Mouse (Mus musculus): ENCODE results near the gene Pik3r6.

Pik3r6 gene

GRCm38 (mm10) chr11:68502902-68503629 is at the start of gene Pik3r6:
Gene Pik3r6, plus strand, starts transcription at chr11:68503019.
- DNase-seq (ENCODE audit: low read depth, low spot score) = no peak

DNA sequence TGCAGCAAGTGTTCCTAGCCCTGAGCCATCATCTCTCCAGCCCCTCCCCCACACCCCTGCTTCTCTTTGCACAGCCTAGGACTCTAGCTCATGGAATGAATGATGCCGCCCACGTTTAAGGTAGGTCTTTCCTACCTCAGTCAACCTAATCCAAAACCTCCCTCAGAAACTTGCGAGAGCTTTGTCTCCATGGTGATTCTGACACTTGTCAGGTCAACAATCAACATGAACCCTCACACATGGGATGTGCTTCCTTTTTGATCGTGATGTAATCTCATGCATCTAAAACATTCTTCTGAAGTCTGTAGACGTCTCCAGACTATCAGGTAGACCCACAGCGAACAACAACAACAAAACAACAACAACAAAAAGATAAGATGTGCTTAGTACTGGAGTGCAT is 49.5 kb upstream of the Pik3r6 start:
- no peak for DNase-seq (ENCODE audit: low read depth, low spot score)

DNA sequence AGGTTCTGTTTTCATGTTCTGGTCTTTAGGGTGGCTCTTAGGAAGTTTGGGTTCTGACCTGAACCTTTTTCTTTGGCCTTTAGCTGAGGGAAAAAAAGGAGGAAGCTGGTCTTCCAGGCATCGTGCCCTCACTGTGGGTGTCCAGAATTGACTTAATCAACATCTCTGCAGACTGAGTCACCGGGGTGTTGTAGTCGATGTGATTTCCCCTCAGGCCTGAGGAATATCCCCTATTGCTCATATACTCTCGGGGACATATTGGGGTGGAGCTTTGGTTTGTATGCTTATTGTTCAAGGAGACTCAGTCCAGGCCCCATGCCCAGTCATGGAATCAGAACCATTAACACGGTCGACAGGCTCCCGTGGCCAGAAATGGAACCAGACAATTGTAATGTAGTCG is 44.7 kb upstream of the Pik3r6 start:
- no peak for DNase-seq (ENCODE audit: low read depth, low spot score)

GRCm38 (mm10) chr11:68459021-68459420 is 43.8 kb upstream of the Pik3r6 start:
- DNase-seq (ENCODE audit: low read depth, low spot score) = no peak

- no peak for DNase-seq (ENCODE audit: low read depth, low spot score)
Observed at GRCm38 (mm10) chr11:68459486-68459885, 43.3 kb upstream of the Pik3r6 start.

- no peak for DNase-seq (ENCODE audit: low read depth, low spot score)
Observed at GRCm38 (mm10) chr11:68462716-68463115, 40.1 kb upstream of the Pik3r6 start.

- no peak for DNase-seq (ENCODE audit: low read depth, low spot score)
Observed at GRCm38 (mm10) chr11:68464260-68464659, 38.6 kb upstream of the Pik3r6 start.

GRCm38 (mm10) chr11:68465090-68465489 is 37.7 kb upstream of the Pik3r6 start:
- DNase-seq (ENCODE audit: low read depth, low spot score) = no peak

GRCm38 (mm10) chr11:68467441-68467840 is 35.4 kb upstream of the Pik3r6 start:
- DNase-seq (ENCODE audit: low read depth, low spot score) = no peak

DNA sequence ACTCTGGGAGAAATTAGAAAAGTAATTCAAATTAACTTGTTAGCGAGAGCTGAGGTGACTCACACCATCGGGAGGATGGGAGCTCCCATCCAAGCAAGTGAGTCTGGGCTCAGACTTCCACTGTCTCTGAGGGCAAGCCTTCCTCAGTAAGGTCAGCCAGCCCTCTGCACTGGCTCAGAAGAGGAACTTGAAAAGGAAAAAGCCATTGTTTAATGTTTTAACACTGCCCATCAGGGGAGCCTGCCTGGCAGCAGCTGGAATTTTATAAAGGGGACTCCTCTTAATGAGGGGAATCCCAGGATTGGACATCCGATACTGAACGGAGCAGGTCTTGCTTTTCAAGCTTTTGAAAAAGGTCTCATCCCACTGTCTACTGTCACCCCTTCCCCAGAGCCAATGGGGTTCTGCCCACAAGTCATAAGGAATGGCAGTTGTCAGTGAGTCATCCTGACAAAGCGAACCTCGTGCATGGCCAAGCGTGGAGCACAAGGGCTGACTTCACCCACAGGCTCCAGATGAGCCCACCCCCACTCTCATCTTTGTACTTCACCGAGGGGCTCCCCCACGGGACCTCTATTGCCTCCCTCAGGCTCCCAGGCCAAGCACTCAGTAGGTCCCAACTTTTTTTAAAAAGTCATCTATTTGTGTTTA is 34.7 kb upstream of the Pik3r6 start:
- no peak for DNase-seq (ENCODE audit: low read depth, low spot score)

DNA sequence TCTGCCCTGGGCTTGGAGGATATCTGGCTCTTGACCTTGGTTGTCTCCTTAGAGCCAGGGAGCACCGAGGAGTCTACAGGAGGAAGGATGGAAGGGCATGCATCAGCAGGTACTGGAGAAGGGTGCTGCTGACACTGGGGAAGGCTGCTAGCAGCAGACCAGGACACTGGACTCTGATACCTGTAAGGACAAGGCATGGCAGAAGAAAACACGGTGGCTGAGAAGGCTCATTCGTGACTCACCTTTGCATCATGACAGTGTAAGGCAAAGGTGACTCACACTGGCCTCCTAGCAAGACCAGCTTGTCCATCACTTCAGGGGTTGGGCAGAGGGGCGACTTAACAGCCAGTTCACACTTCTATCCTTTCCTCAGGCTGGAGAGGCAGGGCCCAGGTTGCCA is 33.9 kb upstream of the Pik3r6 start:
- no peak for DNase-seq (ENCODE audit: low read depth, low spot score)

GRCm38 (mm10) chr11:68472162-68472849 is 30.5 kb upstream of the Pik3r6 start:
- DNase-seq (ENCODE audit: low read depth, low spot score) = no peak

GRCm38 (mm10) chr11:68474600-68474999 is 28.2 kb upstream of the Pik3r6 start:
- no peak for DNase-seq (ENCODE audit: low read depth, low spot score)

DNA sequence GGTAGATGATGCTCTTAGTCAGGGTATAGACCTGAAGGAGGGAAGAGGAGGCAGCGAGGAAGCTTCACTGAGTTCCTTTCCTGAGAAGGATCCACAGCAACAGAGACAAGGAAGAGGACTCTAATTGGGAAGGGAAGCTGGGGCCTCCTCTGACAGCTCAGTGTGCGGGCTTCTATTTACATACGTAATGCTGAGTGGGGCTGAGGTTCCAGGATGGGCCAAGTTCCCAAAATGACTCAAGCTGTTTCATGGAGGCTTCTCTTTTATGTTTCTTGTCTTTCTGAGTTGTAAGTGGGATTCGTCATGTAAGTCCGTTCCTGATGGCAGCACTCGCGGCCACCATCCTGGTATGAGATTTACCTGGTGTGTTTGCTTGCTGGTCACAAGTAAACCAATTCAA is 27.1 kb upstream of the Pik3r6 start:
- no peak for DNase-seq (ENCODE audit: low read depth, low spot score)

DNA sequence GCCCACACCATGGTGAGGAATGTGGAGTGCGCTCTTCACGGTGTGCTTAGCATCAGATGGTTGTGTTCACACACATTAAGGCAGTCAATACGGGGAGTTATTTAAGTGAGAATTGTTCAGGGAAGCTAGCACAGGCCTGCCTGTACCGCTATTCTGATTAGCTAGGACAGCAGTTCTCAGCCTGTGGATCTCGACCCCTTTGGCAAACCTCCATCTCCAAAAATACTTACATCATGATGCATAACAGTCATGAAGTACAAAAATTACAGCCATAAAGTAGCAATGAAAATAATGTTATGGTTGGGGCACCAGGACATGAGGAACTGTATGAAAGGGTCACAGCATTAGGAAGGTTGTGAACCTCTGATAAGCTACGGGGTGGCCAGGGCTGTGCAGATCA is 25.2 kb upstream of the Pik3r6 start:
- no peak for DNase-seq (ENCODE audit: low read depth, low spot score)

- DNase-seq (ENCODE audit: low read depth, low spot score) = no peak
Observed at GRCm38 (mm10) chr11:68478574-68478981, 24.2 kb upstream of the Pik3r6 start.

GRCm38 (mm10) chr11:68480660-68481059 is 22.2 kb upstream of the Pik3r6 start:
- DNase-seq (ENCODE audit: low read depth, low spot score) = no peak

DNA sequence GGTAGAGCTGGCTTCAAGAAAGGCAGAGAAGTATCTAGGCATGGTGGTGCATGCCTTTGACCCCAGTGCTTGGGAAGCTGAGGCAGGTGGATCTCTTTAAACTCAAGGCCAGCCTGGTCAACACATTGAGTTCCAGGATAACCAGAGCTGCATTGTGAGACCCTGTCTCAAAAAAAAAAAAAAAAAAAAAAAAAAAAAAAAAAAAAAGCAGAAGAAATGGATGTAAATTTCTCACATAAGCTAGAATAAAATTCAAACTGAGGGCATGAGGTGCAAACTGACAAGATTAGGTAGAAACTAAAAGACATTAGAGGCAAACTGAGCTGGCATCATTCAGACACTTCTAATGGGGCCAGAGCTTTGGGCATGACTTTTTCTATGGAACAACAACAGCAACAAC is 20.8 kb upstream of the Pik3r6 start:
- no peak for DNase-seq (ENCODE audit: low read depth, low spot score)

GRCm38 (mm10) chr11:68483213-68483612 is 19.6 kb upstream of the Pik3r6 start:
- DNase-seq (ENCODE audit: low read depth, low spot score) = no peak

DNA sequence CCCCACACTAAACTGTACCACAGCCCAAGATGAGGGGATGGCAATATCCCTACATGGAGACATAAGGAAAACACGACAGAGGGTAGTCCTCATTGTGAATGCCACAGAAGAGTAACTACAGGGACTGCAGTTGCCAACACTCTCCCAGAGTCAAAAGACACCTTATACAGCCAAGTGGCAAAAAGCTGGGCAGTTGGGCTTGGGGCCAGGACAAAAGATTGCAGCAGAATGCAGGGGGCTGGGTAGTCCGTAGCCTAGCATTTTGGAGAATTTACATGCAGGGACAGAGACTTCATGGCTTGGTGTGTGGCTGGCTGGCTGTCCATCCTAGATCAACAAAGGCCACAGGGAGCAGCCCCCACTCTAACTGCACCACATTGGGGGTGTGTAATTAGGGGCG is 18.4 kb upstream of the Pik3r6 start:
- DNase-seq (ENCODE audit: low read depth, low spot score) = no peak

GRCm38 (mm10) chr11:68485206-68485942 is 17.4 kb upstream of the Pik3r6 start:
- DNase-seq (ENCODE audit: low read depth, low spot score) = peak; percentile 39

DNA sequence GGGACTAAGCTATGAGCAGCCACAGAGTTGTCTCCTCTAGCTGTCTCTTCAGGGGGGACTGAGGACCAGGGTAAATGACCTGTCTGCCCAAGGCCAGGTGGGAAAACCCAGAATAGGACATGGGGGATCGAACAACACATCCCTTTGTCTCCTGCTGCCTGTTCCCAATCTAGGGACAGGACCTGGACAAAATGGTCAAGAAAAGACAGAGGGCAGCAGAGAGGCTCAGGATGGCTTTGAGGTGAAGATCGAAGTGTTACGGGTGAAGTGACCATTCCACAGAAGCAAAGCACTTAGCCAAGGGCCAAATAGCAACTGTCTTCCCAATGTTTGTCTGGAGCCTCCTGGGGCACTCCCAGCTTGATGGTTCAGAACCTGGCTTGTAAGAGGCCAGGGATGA is 16.7 kb upstream of the Pik3r6 start:
- no peak for DNase-seq (ENCODE audit: low read depth, low spot score)
